Mouse (Mus musculus): Measurements from ENCODE around the gene Taar7b. TPM values are rescaled to one million over a fixed set of nuclear protein-coding genes. Genes with fewer than 3 reads are reported as not detected.

Gene Taar7b
- total RNA-seq, 2 experiments from 2014 or later = not detected

- intact Hi-C loops (cut with DNase I) = no loop called here
- no peak for DNase-seq (ENCODE audit: low spot score)
Observed at GRCm38 (mm10) chr10:24040120-24040869, 40.6 kb downstream of the Taar7b start.

- intact Hi-C loops (cut with DNase I) = no loop called here
- DNase-seq (ENCODE audit: low spot score) = no peak
Observed at GRCm38 (mm10) chr10:24049210-24049609, 49.5 kb downstream of the Taar7b start, which contains the start of gene Taar7f. Taar7f (plus strand) TSS chr10:24049510.

Other genes starting within 250 kb of the Taar7b start
- gene Rps12, start 212.7 kb upstream of the Taar7b start, total RNA-seq (2021) = 100 to 1,000 TPM; 173 to 245 TPM
- 10 to 100 TPM in 1 of 2 experiments, 1 to 10 TPM in 1; 8.6 to 10.2 TPM for gene Slc18b1, start 203.0 kb upstream of the Taar7b start, total RNA-seq (2021)
- not detected for gene Vnn3, start 148.5 kb upstream of the Taar7b start, total RNA-seq (2021)
- under 1 TPM; 0.31 to 0.56 TPM for gene Vnn1, start 105.3 kb upstream of the Taar7b start, total RNA-seq (2021)
- gene Taar1, start 79.6 kb upstream of the Taar7b start, total RNA-seq (2021) = not detected
- gene Taar2, start 61.4 kb upstream of the Taar7b start, total RNA-seq (2021) = not detected
- not detected for gene Taar3, start 50.4 kb upstream of the Taar7b start, total RNA-seq (2021)
- gene Taar4, start 39.4 kb upstream of the Taar7b start, total RNA-seq (2021) = not detected
- gene Taar5, start 29.2 kb upstream of the Taar7b start, total RNA-seq (2021) = not detected
- gene Taar6, start 14.3 kb upstream of the Taar7b start, total RNA-seq (2021) = not detected
- not detected for gene Taar7a, start 6.5 kb upstream of the Taar7b start, total RNA-seq (2021)
- not detected for gene Taar7d, start 27.3 kb downstream of the Taar7b start, total RNA-seq (2021)
- not detected for gene Taar7e, start 37.7 kb downstream of the Taar7b start, total RNA-seq (2021)
- not detected for gene Taar7f, start 49.6 kb downstream of the Taar7b start, total RNA-seq (2021)
- not detected for gene Taar8a, start 76.6 kb downstream of the Taar7b start, total RNA-seq (2021)
- gene Taar8b, start 92.4 kb downstream of the Taar7b start, total RNA-seq (2021) = not detected
- gene Taar8c, start 102.0 kb downstream of the Taar7b start, total RNA-seq (2021) = not detected
- not detected for gene Taar9, start 109.6 kb downstream of the Taar7b start, total RNA-seq (2021)
- gene Stx7, start 149.4 kb downstream of the Taar7b start, total RNA-seq (2021) = 10 to 100 TPM; 41.5 to 47.2 TPM
- gene Moxd1, start 223.6 kb downstream of the Taar7b start, total RNA-seq (2021) = 1 to 10 TPM in 1 of 2 experiments, under 1 TPM in 1; 0.28 to 1.0 TPM